Mouse (Mus musculus): ENCODE results near the gene Snx19.
A peak's percentile ranks its signal among the peaks of the same experiment; 100 is the strongest.

Gene Snx19

GRCm38 (mm10) chr9:30426882-30427632, at the start of gene Snx19:
Gene Snx19, plus strand, starts transcription at chr9:30427108.
- DNase-seq (ENCODE audit: low read depth, low spot score), result peak; percentile 91

GRCm38 (mm10) chr9:30400771-30401170, 26.1 kb upstream of the Snx19 start:
- DNase-seq (ENCODE audit: low read depth, low spot score), result no peak

GRCm38 (mm10) chr9:30422940-30423339, 4.0 kb upstream of the Snx19 start:
- peak; percentile 39 for DNase-seq (ENCODE audit: low read depth, low spot score)

GRCm38 (mm10) chr9:30425178-30425577, 1.7 kb upstream of the Snx19 start:
- no peak for DNase-seq (ENCODE audit: low read depth, low spot score)

- DNase-seq (ENCODE audit: low read depth, low spot score), result no peak
Measured at GRCm38 (mm10) chr9:30428231-30428630, 1.3 kb downstream of the Snx19 start.

GRCm38 (mm10) chr9:30430447-30430846, 3.5 kb downstream of the Snx19 start:
- no peak for DNase-seq (ENCODE audit: low read depth, low spot score)

- DNase-seq (ENCODE audit: low read depth, low spot score), result no peak
Measured at GRCm38 (mm10) chr9:30431909-30432308, 5.0 kb downstream of the Snx19 start.

GRCm38 (mm10) chr9:30433914-30434313, 7.0 kb downstream of the Snx19 start:
- DNase-seq (ENCODE audit: low read depth, low spot score), result no peak

- DNase-seq (ENCODE audit: low read depth, low spot score), result no peak
Measured at GRCm38 (mm10) chr9:30435902-30436585, 9.1 kb downstream of the Snx19 start.

GRCm38 (mm10) chr9:30438505-30438904, 11.6 kb downstream of the Snx19 start:
- peak; percentile 23 for DNase-seq (ENCODE audit: low read depth, low spot score)

GRCm38 (mm10) chr9:30441761-30442160, 14.9 kb downstream of the Snx19 start:
- no peak for DNase-seq (ENCODE audit: low read depth, low spot score)

- DNase-seq (ENCODE audit: low read depth, low spot score), result peak; percentile 10
Measured at GRCm38 (mm10) chr9:30445232-30446085, 18.6 kb downstream of the Snx19 start.

GRCm38 (mm10) chr9:30446126-30446525, 19.2 kb downstream of the Snx19 start:
- no peak for DNase-seq (ENCODE audit: low read depth, low spot score)

- peak; percentile 47 for DNase-seq (ENCODE audit: low read depth, low spot score)
Measured at GRCm38 (mm10) chr9:30448459-30448858, 21.6 kb downstream of the Snx19 start.

- DNase-seq (ENCODE audit: low read depth, low spot score), result no peak
Measured at GRCm38 (mm10) chr9:30449862-30450261, 23.0 kb downstream of the Snx19 start.

GRCm38 (mm10) chr9:30450834-30451233, 23.9 kb downstream of the Snx19 start:
- no peak for DNase-seq (ENCODE audit: low read depth, low spot score)

- DNase-seq (ENCODE audit: low read depth, low spot score), result no peak
Measured at GRCm38 (mm10) chr9:30454527-30454926, 27.6 kb downstream of the Snx19 start.

- no peak for DNase-seq (ENCODE audit: low read depth, low spot score)
Measured at GRCm38 (mm10) chr9:30456250-30456649, 29.3 kb downstream of the Snx19 start.

- DNase-seq (ENCODE audit: low read depth, low spot score), result no peak
Measured at GRCm38 (mm10) chr9:30460501-30460900, 33.6 kb downstream of the Snx19 start.

- no peak for DNase-seq (ENCODE audit: low read depth, low spot score)
Measured at GRCm38 (mm10) chr9:30464661-30465060, 37.8 kb downstream of the Snx19 start.

GRCm38 (mm10) chr9:30480043-30480442, 53.1 kb downstream of the Snx19 start:
- DNase-seq (ENCODE audit: low read depth, low spot score), result no peak

GRCm38 (mm10) chr9:30480464-30480863, 53.6 kb downstream of the Snx19 start:
- DNase-seq (ENCODE audit: low read depth, low spot score), result peak; percentile 97

All from forelimb bud, embryonic 11.5 days (tissue).